Mouse (Mus musculus): Measurements from ENCODE around the gene Slc7a8. TPM values are rescaled to one million over a fixed set of nuclear protein-coding genes. Genes with fewer than 3 reads are reported as not detected.

Slc7a8 gene
- polyA plus RNA-seq, 1 experiment from 2014 or later = 2.8 TPM

DNA sequence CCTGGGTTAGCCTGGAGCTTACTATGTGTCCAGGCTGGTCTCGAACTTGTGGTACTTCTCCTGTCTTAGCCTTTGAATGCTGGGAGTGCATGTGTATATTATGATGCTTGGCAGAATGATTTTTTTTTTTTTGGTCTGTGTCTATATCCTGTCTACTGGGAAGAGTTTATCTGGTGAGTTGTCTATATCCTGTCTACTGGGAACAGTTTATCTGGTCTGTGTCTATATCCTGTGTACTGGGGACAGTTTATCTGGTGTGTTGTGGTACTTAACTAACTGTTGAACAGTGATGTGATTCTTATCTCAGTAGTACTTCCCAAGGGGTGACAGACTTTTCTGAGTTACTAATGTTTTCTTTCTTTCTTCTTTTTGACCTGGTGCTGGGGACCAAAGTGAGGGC lies 30.0 kb downstream of the Slc7a8 start:
- no peak for DNase-seq (ENCODE audit: low spot score)
- Histone ChIP-seq H3K4me1 (replicated peaks; ENCODE audit: control insufficient read depth, insufficient read depth, low read length) (no peaks in the 10 kb centered on the region), H3K36me3 (ENCODE audit: control insufficient read depth, insufficient read depth, low read length) (no peaks in the 10 kb centered on the region), H3K9ac (ENCODE audit: low read depth, low read length) (no peak overlapping the region), H3K4me2 (replicated peaks; ENCODE audit: low read depth, low read length) (no peak overlapping the region), H3K27me3 (ENCODE audit: control insufficient read depth, insufficient read depth, low read length) (no peaks in the 10 kb centered on the region), H3K4me3 (ENCODE audit: low read depth, low read length) (no peak overlapping the region), H3K9me3 (ENCODE audit: control insufficient read depth, low read length) (no peaks in the 10 kb centered on the region), H3K27ac (ENCODE audit: low read depth, low read length) (no peak overlapping the region)
- no peak for ATAC-seq (ENCODE audit: low FRiP score)
- WGBS = 89% methylated on average over 1 of the region's 1 CpGs

DNA sequence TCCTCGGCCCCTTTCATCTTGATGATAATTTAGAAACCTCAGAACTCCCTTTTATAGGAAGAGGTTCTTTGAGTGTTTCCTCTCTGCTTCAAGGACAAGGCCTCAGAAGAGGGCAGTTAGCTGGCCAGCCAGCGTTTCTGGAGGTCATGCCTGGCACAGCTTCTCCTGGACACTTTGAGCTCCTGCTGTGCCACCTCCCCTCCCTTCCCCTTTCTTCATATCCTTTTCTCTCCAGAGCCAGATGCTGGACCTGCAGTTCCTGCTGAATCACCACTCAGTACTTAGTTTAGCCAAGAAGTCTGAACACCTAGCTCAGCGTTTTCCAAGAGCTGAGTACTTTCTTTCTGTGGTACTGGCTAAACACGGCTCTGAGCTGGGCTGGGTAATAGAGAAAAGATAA lies 32.5 kb downstream of the Slc7a8 start:
- Histone ChIP-seq H3K9ac (ENCODE audit: low read depth, low read length) (no peak overlapping the region), H3K36me3 (ENCODE audit: control insufficient read depth, insufficient read depth, low read length) (no peaks in the 10 kb centered on the region), H3K4me3 (ENCODE audit: low read depth, low read length) (no peak overlapping the region), H3K4me1 (replicated peaks; ENCODE audit: control insufficient read depth, insufficient read depth, low read length) (no peaks in the 10 kb centered on the region), H3K4me2 (replicated peaks; ENCODE audit: low read depth, low read length) (no peak overlapping the region), H3K27me3 (ENCODE audit: control insufficient read depth, insufficient read depth, low read length) (no peaks in the 10 kb centered on the region), H3K9me3 (ENCODE audit: control insufficient read depth, low read length) (no peaks in the 10 kb centered on the region), H3K27ac (ENCODE audit: low read depth, low read length) (no peak overlapping the region; the same call in 1 of the 2 replicates)
- DNase-seq (ENCODE audit: low spot score) = no peak
- ATAC-seq (ENCODE audit: low FRiP score) = no peak
- WGBS = 73% methylated on average over 4 of the region's 4 CpGs

GRCm38 (mm10) chr14:54747942-54748917 lies 33.5 kb downstream of the Slc7a8 start:
- H3K27me3 ChIP-seq (ENCODE audit: control insufficient read depth, insufficient read depth, low read length) = no peaks in the 10 kb centered on the region
- DNase-seq (ENCODE audit: low spot score) = no peak
- H3K9ac ChIP-seq (ENCODE audit: low read depth, low read length) = no peak overlapping the region
- 92% methylated on average over 16 of the region's 16 CpGs for WGBS
- no peak overlapping the region for H3K4me2 ChIP-seq (replicated peaks; ENCODE audit: low read depth, low read length)
- no peaks in the 10 kb centered on the region for H3K36me3 ChIP-seq (ENCODE audit: control insufficient read depth, insufficient read depth, low read length)
- no peak overlapping the region for H3K4me3 ChIP-seq (ENCODE audit: low read depth, low read length)
- H3K4me1 ChIP-seq (replicated peaks; ENCODE audit: control insufficient read depth, insufficient read depth, low read length) = no peaks in the 10 kb centered on the region
- H3K9me3 ChIP-seq (ENCODE audit: control insufficient read depth, low read length) = no peaks in the 10 kb centered on the region
- ATAC-seq (ENCODE audit: low FRiP score) = no peak
- H3K27ac ChIP-seq (ENCODE audit: low read depth, low read length) = no peak overlapping the region

- ATAC-seq (ENCODE audit: low FRiP score) = no peak
- Histone ChIP-seq H3K4me2 (replicated peaks; ENCODE audit: low read depth, low read length) (no peak overlapping the region), H3K36me3 (ENCODE audit: control insufficient read depth, insufficient read depth, low read length) (no peaks in the 10 kb centered on the region), H3K9me3 (ENCODE audit: control insufficient read depth, low read length) (no peaks in the 10 kb centered on the region), H3K4me3 (ENCODE audit: low read depth, low read length) (no peak overlapping the region), H3K27me3 (ENCODE audit: control insufficient read depth, insufficient read depth, low read length) (no peaks in the 10 kb centered on the region), H3K4me1 (replicated peaks; ENCODE audit: control insufficient read depth, insufficient read depth, low read length) (no peaks in the 10 kb centered on the region), H3K27ac (ENCODE audit: low read depth, low read length) (no peak overlapping the region), H3K9ac (ENCODE audit: low read depth, low read length) (no peak overlapping the region)
- WGBS = 94% methylated on average over 9 of the region's 9 CpGs
- no peak for DNase-seq (ENCODE audit: low spot score)
Observed at GRCm38 (mm10) chr14:54746038-54746437, 35.7 kb downstream of the Slc7a8 start.

GRCm38 (mm10) chr14:54744473-54744872 lies 37.3 kb downstream of the Slc7a8 start:
- WGBS = 65% methylated on average over 8 of the region's 8 CpGs
- DNase-seq (ENCODE audit: low spot score) = no peak
- Histone ChIP-seq H3K4me3 (ENCODE audit: low read depth, low read length) (no peak overlapping the region), H3K27ac (ENCODE audit: low read depth, low read length) (no peak overlapping the region), H3K4me1 (replicated peaks; ENCODE audit: control insufficient read depth, insufficient read depth, low read length) (no peaks in the 10 kb centered on the region), H3K9ac (ENCODE audit: low read depth, low read length) (no peak overlapping the region), H3K36me3 (ENCODE audit: control insufficient read depth, insufficient read depth, low read length) (no peaks in the 10 kb centered on the region), H3K4me2 (replicated peaks; ENCODE audit: low read depth, low read length) (no peak overlapping the region), H3K27me3 (ENCODE audit: control insufficient read depth, insufficient read depth, low read length) (no peaks in the 10 kb centered on the region), H3K9me3 (ENCODE audit: control insufficient read depth, low read length) (no peaks in the 10 kb centered on the region)
- no peak for ATAC-seq (ENCODE audit: low FRiP score)

- Histone ChIP-seq H3K9ac (ENCODE audit: low read depth, low read length) (no peak overlapping the region), H3K9me3 (ENCODE audit: control insufficient read depth, low read length) (no peaks in the 10 kb centered on the region), H3K36me3 (ENCODE audit: control insufficient read depth, insufficient read depth, low read length) (no peaks in the 10 kb centered on the region), H3K4me3 (ENCODE audit: low read depth, low read length) (no peak overlapping the region), H3K4me2 (replicated peaks; ENCODE audit: low read depth, low read length) (no peak overlapping the region), H3K27ac (ENCODE audit: low read depth, low read length) (no peak overlapping the region), H3K27me3 (ENCODE audit: control insufficient read depth, insufficient read depth, low read length) (no peaks in the 10 kb centered on the region), H3K4me1 (replicated peaks; ENCODE audit: control insufficient read depth, insufficient read depth, low read length) (no peaks in the 10 kb centered on the region)
- no peak for DNase-seq (ENCODE audit: low spot score)
- no peak for ATAC-seq (ENCODE audit: low FRiP score)
- whole genome bisulfite sequencing = 67% methylated on average over 2 of the region's 2 CpGs
Observed at GRCm38 (mm10) chr14:54742375-54742774, 39.4 kb downstream of the Slc7a8 start.

DNA sequence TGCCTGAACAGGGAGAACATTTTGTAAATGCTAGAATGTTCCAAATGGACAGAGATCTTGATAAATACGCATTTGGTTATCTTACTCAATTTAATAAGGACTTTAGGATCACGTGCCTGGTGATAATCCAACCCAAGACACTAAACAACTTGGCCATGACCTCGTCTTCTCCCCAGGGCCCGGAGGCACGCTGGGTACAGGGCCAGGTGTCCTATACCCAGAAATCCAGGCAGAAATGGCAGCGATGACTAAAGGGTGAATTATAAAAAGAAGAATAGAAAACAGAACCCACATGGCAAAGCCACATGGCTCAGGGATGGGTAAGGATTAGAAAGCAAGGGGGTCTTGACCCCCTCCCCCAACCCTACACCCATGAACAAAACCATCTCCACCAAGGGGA lies 40.0 kb downstream of the Slc7a8 start:
- H3K27me3 ChIP-seq (ENCODE audit: control insufficient read depth, insufficient read depth, low read length) = no peaks in the 10 kb centered on the region
- H3K27ac ChIP-seq (ENCODE audit: low read depth, low read length) = no peak overlapping the region
- no peak overlapping the region for H3K4me2 ChIP-seq (replicated peaks; ENCODE audit: low read depth, low read length)
- no peak for DNase-seq (ENCODE audit: low spot score)
- WGBS = 91% methylated on average over 6 of the region's 6 CpGs
- H3K36me3 ChIP-seq (ENCODE audit: control insufficient read depth, insufficient read depth, low read length) = no peaks in the 10 kb centered on the region
- no peaks in the 10 kb centered on the region for H3K4me1 ChIP-seq (replicated peaks; ENCODE audit: control insufficient read depth, insufficient read depth, low read length)
- H3K4me3 ChIP-seq (ENCODE audit: low read depth, low read length) = no peak overlapping the region
- ATAC-seq (ENCODE audit: low FRiP score) = no peak
- no peak overlapping the region for H3K9ac ChIP-seq (ENCODE audit: low read depth, low read length)
- H3K9me3 ChIP-seq (ENCODE audit: control insufficient read depth, low read length) = no peaks in the 10 kb centered on the region

DNA sequence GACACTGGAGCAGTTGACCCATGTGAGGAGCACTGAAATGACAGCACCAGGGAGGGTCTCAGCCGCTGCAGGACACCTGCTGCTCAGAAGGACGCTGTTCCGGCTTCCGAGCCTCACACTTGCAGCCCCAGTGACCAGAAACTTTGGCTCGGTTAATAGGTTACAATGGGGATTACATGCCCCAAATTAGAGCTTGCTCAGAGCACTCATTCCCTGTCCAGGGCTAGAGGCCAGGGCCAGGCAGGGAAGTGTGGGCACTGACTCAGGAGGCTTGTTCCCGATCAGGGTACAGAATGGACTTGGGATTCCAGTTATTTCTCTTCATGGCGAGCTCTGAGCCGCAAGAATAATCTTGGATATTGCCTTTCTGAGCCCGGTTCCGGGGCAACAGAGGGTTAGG lies 44.1 kb downstream of the Slc7a8 start:
- Histone ChIP-seq H3K4me2 (replicated peaks; ENCODE audit: low read depth, low read length) (no peak overlapping the region), H3K27me3 (ENCODE audit: control insufficient read depth, insufficient read depth, low read length) (no peaks in the 10 kb centered on the region), H3K9ac (ENCODE audit: low read depth, low read length) (no peak overlapping the region), H3K9me3 (ENCODE audit: control insufficient read depth, low read length) (no peaks in the 10 kb centered on the region), H3K4me3 (ENCODE audit: low read depth, low read length) (no peak overlapping the region), H3K27ac (ENCODE audit: low read depth, low read length) (no peak overlapping the region), H3K36me3 (ENCODE audit: control insufficient read depth, insufficient read depth, low read length) (no peaks in the 10 kb centered on the region), H3K4me1 (replicated peaks; ENCODE audit: control insufficient read depth, insufficient read depth, low read length) (no peaks in the 10 kb centered on the region)
- ATAC-seq (ENCODE audit: low FRiP score) (no peak), DNase-seq (ENCODE audit: low spot score) (no peak)
- WGBS = 71% methylated on average over 10 of the region's 10 CpGs
